Mouse (Mus musculus): ENCODE results near the gene Chrnb1. TPM values are rescaled to one million over a fixed set of nuclear protein-coding genes. Genes with fewer than 3 reads are reported as not detected.

Gene Chrnb1
- polyA plus RNA-seq (2012; ENCODE audit: low replicate concordance) = 2.3 and 2.5 TPM in 2 replicates

DNA sequence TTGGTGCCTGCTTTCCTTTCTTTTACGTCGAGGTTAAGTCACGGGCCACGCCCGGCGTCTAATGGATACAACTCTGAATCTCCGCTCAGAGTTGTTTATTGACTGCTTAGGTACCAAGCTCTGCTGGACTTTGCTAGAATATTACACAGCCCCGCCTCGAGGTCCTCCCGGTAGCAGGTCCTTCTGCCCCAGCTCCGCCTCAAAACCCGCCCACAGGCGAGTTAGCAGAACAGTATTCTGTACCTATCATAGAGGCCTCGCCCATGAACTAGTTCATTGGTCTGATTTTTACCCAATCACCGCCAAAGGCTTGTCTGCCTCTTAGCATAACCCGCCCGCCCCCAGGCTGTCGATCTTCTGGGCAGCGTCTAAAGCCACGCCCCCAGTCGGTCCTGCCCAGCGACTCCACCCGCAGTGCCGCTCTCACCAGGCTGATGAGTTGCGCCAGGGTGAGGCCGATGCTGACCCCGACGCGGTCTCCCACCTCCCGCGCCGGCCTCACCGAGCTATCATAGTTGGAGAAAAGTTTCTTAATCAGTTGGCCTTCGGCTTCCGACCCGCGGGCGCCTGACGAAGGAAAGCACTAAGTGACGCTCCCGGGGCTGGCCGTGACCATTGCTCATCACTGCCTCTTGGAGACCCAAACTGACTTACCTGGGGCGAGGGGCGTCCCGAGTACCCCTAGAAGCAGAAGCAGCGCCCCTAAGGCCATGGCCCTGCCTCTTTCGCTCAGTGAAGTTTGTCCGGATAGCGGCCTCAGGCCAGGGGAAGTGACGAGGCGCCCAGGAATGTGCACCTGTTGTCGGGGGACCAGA lies at the start of gene Chrnb1:
Gene Chrnb1 (minus strand): TSS at position 776 of the 815 bp plus-strand sequence.

DNA sequence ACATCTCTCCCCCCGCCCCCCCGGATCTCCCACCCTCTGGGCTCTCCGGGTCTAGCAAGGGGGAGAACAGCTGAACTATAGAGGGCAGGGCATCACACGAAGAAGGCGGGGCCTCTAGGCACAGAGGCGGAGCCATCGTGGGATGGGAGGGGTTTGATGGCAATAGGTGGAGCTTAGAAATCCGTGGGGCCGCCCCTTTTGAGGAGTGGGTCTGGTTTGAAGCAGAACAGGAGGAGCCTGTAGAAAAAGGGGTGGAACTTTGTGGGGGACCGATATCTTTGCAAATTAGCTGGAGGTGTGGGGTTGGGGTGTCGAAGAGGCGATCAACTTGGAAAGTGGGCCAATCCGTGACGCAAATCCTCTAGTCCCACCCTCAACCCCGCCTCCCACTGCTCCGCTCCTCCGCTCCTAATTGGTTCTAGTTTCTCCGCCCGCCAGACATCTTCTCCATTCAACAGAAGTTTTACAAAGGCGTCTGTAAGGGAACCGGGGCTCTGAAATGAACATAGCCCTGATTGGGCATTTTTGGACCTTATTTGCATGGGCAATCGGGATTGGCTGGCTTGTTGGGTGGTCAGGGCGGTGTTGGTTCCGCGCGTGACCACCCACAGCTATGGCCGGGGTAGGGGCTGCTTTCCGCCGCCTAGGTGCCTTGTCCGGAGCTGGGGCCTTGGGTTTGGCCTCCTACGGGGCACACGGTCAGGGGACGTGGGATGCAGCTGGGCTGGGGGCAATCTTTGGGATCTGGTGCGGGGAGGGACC lies 42.4 kb upstream of the Chrnb1 start, which contains the start of gene Tmem256:
Gene Tmem256 (plus strand): TSS at position 563 of the 762 bp plus-strand sequence.

DNA sequence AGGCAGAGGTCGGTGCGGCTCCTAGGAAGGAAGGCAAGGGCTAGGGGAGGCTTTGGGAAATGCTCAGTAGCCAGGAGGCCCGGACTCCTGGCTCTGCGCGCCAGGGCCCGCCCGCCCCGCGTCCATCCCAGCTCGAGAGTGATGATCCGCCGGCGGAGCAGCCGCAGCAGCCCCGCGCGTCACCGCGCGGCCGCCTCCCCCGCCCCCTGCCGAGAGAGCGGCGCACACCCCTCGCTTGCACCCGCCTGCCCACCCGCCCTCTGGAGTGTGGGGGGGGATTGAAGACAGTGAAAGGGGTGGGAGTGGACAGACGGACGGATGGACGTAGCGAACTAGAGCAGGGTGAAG lies 41.8 kb upstream of the Chrnb1 start, which contains the start of gene Nlgn2:
Gene Nlgn2 (minus strand): TSS at position 181 of the 348 bp plus-strand sequence.

DNA sequence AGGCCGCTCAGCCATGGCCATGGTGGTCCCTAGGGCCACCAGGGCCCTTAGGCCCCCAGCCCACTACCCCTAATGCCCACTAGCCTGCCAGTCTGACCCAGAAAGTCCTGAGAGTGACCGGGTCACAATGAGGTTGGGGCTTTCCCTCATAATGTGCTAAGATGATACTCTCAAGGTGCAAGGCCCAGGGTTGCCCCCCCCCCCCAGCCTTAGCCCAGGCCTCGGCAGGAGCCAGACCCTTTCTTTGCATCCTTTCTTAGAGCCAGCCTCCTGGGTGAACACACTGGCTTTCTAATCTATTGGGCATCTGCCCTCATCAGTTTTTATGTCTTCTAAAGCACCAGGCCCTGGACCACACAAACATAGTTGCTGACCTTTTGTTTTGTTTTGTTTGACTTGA lies 26.3 kb upstream of the Chrnb1 start, which contains the start of gene Spem1:
Gene Spem1 (minus strand): TSS at position 101 of the 400 bp plus-strand sequence.

DNA sequence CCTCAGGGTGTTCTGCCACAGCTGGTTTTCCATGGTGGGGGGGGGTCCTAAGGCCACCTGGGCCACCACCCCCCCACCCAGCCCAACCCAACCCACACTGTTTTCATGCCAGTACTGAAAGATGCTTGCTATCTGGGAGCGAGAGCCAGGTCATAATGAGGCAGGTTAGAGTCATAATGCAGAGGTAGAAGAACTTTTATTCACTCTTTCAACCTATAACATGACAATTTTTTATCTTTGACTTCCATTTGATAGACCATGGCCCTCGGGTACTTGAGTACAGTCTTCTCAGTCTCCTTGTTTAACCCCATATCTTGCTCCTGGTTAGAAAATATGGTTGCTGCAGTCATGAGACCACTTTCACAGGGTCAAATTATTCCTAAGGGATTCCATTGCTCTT lies 22.6 kb upstream of the Chrnb1 start, which contains the start of gene Spem2:
Gene Spem2 (minus strand): TSS at position 101 of the 400 bp plus-strand sequence.

DNA sequence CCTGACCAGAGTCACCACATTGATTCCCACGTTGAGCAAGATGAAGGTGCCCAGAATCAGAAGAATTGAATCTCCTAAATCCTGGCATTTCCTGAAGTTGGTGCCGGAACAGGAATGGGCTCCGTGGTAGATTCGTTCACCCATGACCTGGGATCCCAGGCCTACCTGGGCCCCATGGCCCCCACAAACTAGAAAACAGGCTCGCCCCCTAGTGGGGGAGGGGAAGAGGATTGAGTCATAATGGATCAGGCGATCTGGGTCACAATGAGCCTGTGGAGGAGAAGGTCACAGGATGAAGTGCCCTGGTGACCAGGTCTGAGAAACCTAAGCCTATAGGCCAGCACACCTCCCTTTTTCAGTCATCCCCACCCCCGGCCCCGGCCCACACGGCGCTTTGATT lies 19.4 kb upstream of the Chrnb1 start, which contains the start of gene Gm39566:
Gene Gm39566 (minus strand): TSS at position 144 of the 400 bp plus-strand sequence.

DNA sequence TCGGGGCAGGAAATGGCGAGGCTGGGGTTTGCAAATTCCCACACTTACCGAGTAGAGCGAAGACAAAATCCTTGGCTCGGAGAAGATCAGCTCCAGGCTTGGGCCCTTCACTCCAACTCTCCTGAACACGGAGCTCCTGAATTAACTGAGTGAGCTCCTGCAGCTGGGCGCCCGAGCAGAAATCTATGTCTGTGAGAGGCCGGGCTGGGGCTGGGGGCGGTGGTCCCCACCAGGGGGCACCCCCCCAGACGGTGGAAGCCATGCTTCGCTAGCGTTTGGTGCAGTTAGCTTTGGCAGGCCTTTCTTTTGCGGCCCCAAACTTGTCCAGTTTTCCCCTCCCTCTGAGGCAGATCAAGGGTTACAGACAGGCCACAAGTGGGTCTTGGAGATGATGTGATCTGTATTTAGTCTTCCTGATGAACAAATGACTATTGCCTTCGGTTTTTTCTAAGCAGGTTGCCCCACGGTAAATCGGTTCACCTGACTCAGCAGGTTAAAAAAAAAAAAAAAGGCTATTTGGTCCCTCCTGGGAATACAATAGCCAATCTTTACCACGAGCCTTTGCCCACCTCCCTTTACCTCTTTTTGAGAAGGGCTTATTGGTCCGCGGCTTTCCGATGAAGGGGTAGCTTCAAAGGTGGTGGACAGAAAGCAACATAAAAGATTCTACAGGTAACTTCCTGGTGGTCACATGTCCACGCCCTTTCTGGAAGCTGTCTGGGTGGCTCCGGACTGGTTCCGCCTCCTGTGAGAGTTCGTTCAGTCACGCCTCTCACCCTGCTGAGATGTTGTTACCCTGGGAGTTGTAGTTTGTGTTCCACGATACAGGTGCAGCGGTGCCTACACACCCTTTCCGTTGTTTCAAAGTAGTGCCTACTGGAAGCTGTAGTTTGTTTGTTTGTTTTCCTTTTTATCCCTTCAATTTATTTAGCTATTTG lies 9.5 kb upstream of the Chrnb1 start, which contains the start of gene Tmem102:
Gene Tmem102 (minus strand): TSS at position 653 of the 938 bp plus-strand sequence.

DNA sequence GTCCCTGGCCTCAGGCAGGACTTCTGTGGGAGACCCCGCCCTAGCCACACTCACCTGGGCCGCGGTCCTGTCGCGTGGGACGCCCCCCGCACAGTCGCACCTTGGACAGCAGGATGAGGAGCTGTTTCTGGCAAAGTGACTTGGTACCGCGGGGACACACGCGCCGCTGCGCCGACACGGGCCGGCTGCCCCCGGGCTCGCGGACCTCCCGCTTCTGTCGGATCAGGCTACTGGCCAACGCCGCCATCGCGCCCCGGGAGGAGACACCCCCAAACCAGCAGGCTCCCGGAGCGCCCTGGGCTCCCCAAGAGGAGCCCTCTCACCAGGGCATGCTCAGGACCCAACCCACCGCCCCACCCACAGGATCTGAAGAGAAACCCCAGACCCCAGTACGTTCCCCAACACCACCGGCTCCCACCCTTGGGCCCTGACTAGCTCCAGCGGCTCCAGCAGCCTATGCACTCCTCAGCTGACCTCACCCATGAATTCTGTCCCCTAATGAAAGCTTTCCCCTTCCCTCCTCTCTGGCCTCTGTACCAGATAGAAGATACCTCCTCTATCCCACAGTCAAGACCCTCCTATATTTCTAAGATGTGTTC lies 5.7 kb upstream of the Chrnb1 start, which contains the start of gene Fgf11:
Gene Fgf11 (minus strand): TSS at position 479 of the 599 bp plus-strand sequence.

DNA sequence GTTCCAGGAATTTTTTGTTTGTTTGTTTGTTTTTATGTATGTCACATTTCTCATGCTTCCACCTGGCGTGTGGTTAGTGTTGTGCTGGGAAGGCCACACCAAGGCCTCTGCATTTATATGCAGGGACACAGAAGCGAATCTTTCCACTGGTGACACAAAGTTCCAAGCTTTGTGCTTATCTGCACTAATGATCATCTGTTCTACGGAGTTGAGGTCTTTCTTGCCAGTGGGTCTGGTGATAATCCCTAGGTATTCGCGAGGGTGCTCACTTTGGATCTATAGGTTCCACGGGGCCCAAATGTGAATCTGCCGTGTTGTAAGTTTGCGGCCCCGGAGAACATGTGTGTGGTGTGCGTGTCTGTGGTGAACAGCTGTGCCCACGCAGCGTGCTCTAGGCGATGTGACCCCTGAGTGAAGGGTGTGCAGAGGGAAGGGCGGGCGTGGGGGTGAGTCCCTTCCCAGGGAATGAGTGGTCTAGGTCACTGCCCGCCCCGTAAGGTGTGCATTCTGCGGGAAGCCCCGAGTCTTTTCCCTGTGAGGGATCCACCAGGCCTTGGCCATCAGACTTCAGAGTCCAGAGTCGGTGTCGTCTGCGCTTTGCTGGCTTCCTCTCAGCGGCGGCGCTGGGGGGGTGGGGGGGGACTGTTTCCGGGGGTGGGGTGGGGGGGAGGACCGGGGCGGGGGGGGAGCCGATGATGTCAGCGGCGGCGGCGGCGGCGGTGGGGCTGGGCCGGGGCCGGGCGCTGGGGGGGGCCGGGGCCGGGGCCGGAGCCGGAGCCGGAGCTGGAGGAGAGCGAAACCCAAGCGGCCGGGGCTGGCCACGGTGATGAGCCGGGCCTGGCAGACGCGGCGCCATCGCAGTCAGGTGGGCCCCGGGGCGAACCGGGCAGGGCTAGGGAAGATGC lies 30.3 kb downstream of the Chrnb1 start, which contains the start of gene Zbtb4:
Gene Zbtb4 (plus strand): TSS at position 692 of the 905 bp plus-strand sequence.

DNA sequence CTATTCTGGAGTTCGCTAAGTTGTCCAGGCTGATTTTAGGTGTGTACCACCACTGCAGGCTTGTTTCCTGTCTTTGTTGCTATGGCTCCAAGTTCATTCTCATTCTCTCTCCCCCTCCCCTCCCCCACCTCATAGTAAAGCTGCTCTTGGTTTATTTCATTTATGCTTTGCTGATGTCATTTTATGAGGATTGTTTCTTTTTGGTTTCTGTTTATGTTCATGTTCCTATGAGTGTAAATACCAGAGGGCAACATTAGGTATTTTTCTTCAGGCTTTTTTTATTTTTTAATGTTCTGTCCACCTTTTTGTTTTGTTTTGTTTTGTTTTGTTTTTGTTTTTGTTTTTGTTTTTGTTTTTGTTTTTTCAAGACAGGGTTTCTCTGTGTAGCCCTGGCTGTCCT lies 33.9 kb downstream of the Chrnb1 start, which contains the start of gene Slc35g3:
Gene Slc35g3 (minus strand): TSS at position 101 of the 400 bp plus-strand sequence.

DNA sequence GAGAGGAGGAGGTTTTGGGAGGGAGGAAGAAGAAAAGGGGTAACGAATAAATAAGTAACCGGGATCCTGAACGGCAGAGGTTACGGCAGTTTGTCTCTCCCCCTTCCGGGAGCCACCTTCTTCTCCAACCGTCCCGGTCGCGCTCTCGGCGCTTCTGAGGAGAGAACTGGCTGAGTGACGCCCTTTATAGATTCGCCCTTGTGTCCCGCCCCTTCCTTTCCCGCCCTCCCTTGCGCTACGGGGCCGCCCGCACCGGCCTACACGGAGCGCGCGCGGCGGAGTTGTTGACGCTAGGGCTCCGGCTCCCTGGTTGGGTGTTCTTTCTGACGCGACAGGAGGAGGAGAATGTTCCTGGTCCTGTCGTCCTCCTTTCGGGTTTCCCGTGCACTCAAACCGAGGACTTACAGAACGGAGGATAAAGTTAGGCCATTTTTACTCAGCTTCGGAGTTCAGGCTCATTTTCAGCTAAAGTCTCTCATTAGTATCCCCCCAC lies 37.2 kb downstream of the Chrnb1 start, which contains the start of gene Polr2a:
Gene Polr2a (minus strand): TSS at position 160 of the 493 bp plus-strand sequence.

Other genes starting within 250 kb of the Chrnb1 start
- gene Dnah2, start 246.8 kb downstream of the Chrnb1 start, polyA plus RNA-seq (2012; ENCODE audit: low replicate concordance) = 0.30 and 0.55 TPM in 2 replicates
- gene Efnb3, start 235.7 kb downstream of the Chrnb1 start, polyA plus RNA-seq (2012; ENCODE audit: low replicate concordance) = 0.63 and 0.73 TPM in 2 replicates
- gene Wrap53, start 215.7 kb downstream of the Chrnb1 start, polyA plus RNA-seq (2012; ENCODE audit: low replicate concordance) = 2.2 and 18.6 TPM in 2 replicates
- gene Trp53, start 215.6 kb downstream of the Chrnb1 start, polyA plus RNA-seq (2012; ENCODE audit: low replicate concordance) = 109 and 132 TPM in 2 replicates
- gene Atp1b2, start 190.0 kb downstream of the Chrnb1 start, polyA plus RNA-seq (2012; ENCODE audit: low replicate concordance) = 2.5 and 19.1 TPM in 2 replicates
- gene Shbg, start 178.0 kb downstream of the Chrnb1 start, polyA plus RNA-seq (2012; ENCODE audit: low replicate concordance) = not detected in 2 replicates
- gene Sat2, start 173.9 kb downstream of the Chrnb1 start, polyA plus RNA-seq (2012; ENCODE audit: low replicate concordance) = not detected in 2 replicates
- 66.7 and 112 TPM in 2 replicates for gene Fxr2, start 163.0 kb downstream of the Chrnb1 start, polyA plus RNA-seq (2012; ENCODE audit: low replicate concordance)
- gene Sox15, start 140.6 kb downstream of the Chrnb1 start, polyA plus RNA-seq (2012; ENCODE audit: low replicate concordance) = 0.34 and 0.66 TPM in 2 replicates
- gene Mpdu1, start 133.3 kb downstream of the Chrnb1 start, polyA plus RNA-seq (2012; ENCODE audit: low replicate concordance) = 30.6 and 38.5 TPM in 2 replicates
- 57.5 and 132 TPM in 2 replicates for gene Cd68, start 129.8 kb downstream of the Chrnb1 start, polyA plus RNA-seq (2012; ENCODE audit: low replicate concordance)
- 136 and 185 TPM in 2 replicates for gene Eif4a1, start 123.5 kb downstream of the Chrnb1 start, polyA plus RNA-seq (2012; ENCODE audit: low replicate concordance)
- gene Senp3, start 113.9 kb downstream of the Chrnb1 start, polyA plus RNA-seq (2012; ENCODE audit: low replicate concordance) = 60.8 and 121 TPM in 2 replicates
- gene Tnfsf13, start 110.2 kb downstream of the Chrnb1 start, polyA plus RNA-seq (2012; ENCODE audit: low replicate concordance) = 2.6 and 5.5 TPM in 2 replicates
- gene Tnfsf12, start 100.1 kb downstream of the Chrnb1 start, polyA plus RNA-seq (2012; ENCODE audit: low replicate concordance) = 17.2 and 26.3 TPM in 2 replicates
- gene Tnfsfm13, start 99.8 kb downstream of the Chrnb1 start, polyA plus RNA-seq (2012; ENCODE audit: low replicate concordance) = 5.4 and 13.6 TPM in 2 replicates
- 127 and 149 TPM in 2 replicates for gene Polr2a, start 37.3 kb downstream of the Chrnb1 start, polyA plus RNA-seq (2012; ENCODE audit: low replicate concordance)
- gene Slc35g3, start 34.0 kb downstream of the Chrnb1 start, polyA plus RNA-seq (2012; ENCODE audit: low replicate concordance) = not detected in 2 replicates
- 133 and 229 TPM in 2 replicates for gene Zbtb4, start 30.0 kb downstream of the Chrnb1 start, polyA plus RNA-seq (2012; ENCODE audit: low replicate concordance)
- 0.86 and 1.1 TPM in 2 replicates for gene Fgf11, start 5.9 kb upstream of the Chrnb1 start, polyA plus RNA-seq (2012; ENCODE audit: low replicate concordance)
- 0.17 and 0.45 TPM in 2 replicates for gene Tmem102, start 9.7 kb upstream of the Chrnb1 start, polyA plus RNA-seq (2012; ENCODE audit: low replicate concordance)
- not detected in 2 replicates for gene Gm39566, start 19.4 kb upstream of the Chrnb1 start, polyA plus RNA-seq (2012; ENCODE audit: low replicate concordance)
- not detected in 2 replicates for gene Spem2, start 22.5 kb upstream of the Chrnb1 start, polyA plus RNA-seq (2012; ENCODE audit: low replicate concordance)
- not detected in 2 replicates for gene Spem1, start 26.2 kb upstream of the Chrnb1 start, polyA plus RNA-seq (2012; ENCODE audit: low replicate concordance)
- 3.5 and 7.7 TPM in 2 replicates for gene Nlgn2, start 41.8 kb upstream of the Chrnb1 start, polyA plus RNA-seq (2012; ENCODE audit: low replicate concordance)
- gene Tmem256, start 42.6 kb upstream of the Chrnb1 start, polyA plus RNA-seq (2012; ENCODE audit: low replicate concordance) = 239 and 507 TPM in 2 replicates
- 37.9 and 61.0 TPM in 2 replicates for gene Plscr3, start 50.4 kb upstream of the Chrnb1 start, polyA plus RNA-seq (2012; ENCODE audit: low replicate concordance)
- gene Tnk1, start 62.8 kb upstream of the Chrnb1 start, polyA plus RNA-seq (2012; ENCODE audit: low replicate concordance) = 1.7 TPM in 1 of 2 replicates, not detected in the other
- gene Tmem95, start 82.1 kb upstream of the Chrnb1 start, polyA plus RNA-seq (2012; ENCODE audit: low replicate concordance) = not detected in 2 replicates
- 3.0 and 3.7 TPM in 2 replicates for gene Kctd11, start 85.5 kb upstream of the Chrnb1 start, polyA plus RNA-seq (2012; ENCODE audit: low replicate concordance)
- gene Acap1, start 99.6 kb upstream of the Chrnb1 start, polyA plus RNA-seq (2012; ENCODE audit: low replicate concordance) = 193 and 275 TPM in 2 replicates
- gene 2810408A11Rik, start 105.0 kb upstream of the Chrnb1 start, polyA plus RNA-seq (2012; ENCODE audit: low replicate concordance) = 1.1 and 1.5 TPM in 2 replicates
- 67.4 and 137 TPM in 2 replicates for gene Neurl4, start 105.1 kb upstream of the Chrnb1 start, polyA plus RNA-seq (2012; ENCODE audit: low replicate concordance)
- gene Gps2, start 117.9 kb upstream of the Chrnb1 start, polyA plus RNA-seq (2012; ENCODE audit: low replicate concordance) = 109 and 212 TPM in 2 replicates
- 938 and 1,043 TPM in 2 replicates for gene Eif5a, start 126.0 kb upstream of the Chrnb1 start, polyA plus RNA-seq (2012; ENCODE audit: low replicate concordance)
- gene Ybx2, start 139.9 kb upstream of the Chrnb1 start, polyA plus RNA-seq (2012; ENCODE audit: low replicate concordance) = 0.54 and 2.7 TPM in 2 replicates
- gene Slc2a4, start 152.2 kb upstream of the Chrnb1 start, polyA plus RNA-seq (2012; ENCODE audit: low replicate concordance) = 15.8 TPM in 1 of 2 replicates, not detected in the other
- gene Cldn7, start 168.8 kb upstream of the Chrnb1 start, polyA plus RNA-seq (2012; ENCODE audit: low replicate concordance) = 0.27 and 0.88 TPM in 2 replicates
- gene Ctdnep1, start 185.2 kb upstream of the Chrnb1 start, polyA plus RNA-seq (2012; ENCODE audit: low replicate concordance) = 123 and 255 TPM in 2 replicates
- gene Elp5, start 186.6 kb upstream of the Chrnb1 start, polyA plus RNA-seq (2012; ENCODE audit: low replicate concordance) = 11.9 and 17.1 TPM in 2 replicates
- 344 and 452 TPM in 2 replicates for gene Gabarap, start 195.2 kb upstream of the Chrnb1 start, polyA plus RNA-seq (2012; ENCODE audit: low replicate concordance)
- gene Phf23, start 199.8 kb upstream of the Chrnb1 start, polyA plus RNA-seq (2012; ENCODE audit: low replicate concordance) = 67.4 and 84.5 TPM in 2 replicates
- gene Dvl2, start 204.7 kb upstream of the Chrnb1 start, polyA plus RNA-seq (2012; ENCODE audit: low replicate concordance) = 49.3 and 51.4 TPM in 2 replicates
- gene Acadvl, start 219.5 kb upstream of the Chrnb1 start, polyA plus RNA-seq (2012; ENCODE audit: low replicate concordance) = 24.5 and 32.0 TPM in 2 replicates
- 12.5 and 18.5 TPM in 2 replicates for gene Dlg4, start 221.0 kb upstream of the Chrnb1 start, polyA plus RNA-seq (2012; ENCODE audit: low replicate concordance)